Mouse (Mus musculus) retina, embryonic 14.5 days (tissue): Measurements from ENCODE around the gene Dtnbp1.

Experiments used
- DNase-seq: peaks from one replicate; pipeline ENCODE4 v3.0.0-alpha.2; 2015; ENCODE audit warnings: low spot score

Dtnbp1 gene

GRCm38 (mm10) chr13:45001911-45002615 is at the start of gene Dtnbp1:
Gene Dtnbp1 (minus strand): TSS chr13:45002147.
- peak; percentile 79 for DNase-seq

GRCm38 (mm10) chr13:45049261-45050020 is 47.5 kb upstream of the Dtnbp1 start:
- no peak for DNase-seq

GRCm38 (mm10) chr13:45043466-45043865 is 41.5 kb upstream of the Dtnbp1 start:
- no peak for DNase-seq

- DNase-seq = no peak
These were observed 38.8 kb upstream of the Dtnbp1 start for GRCm38 (mm10) chr13:45040741-45041140.

GRCm38 (mm10) chr13:45040195-45040594 is 38.2 kb upstream of the Dtnbp1 start:
- no peak for DNase-seq

GRCm38 (mm10) chr13:45036417-45036816 is 34.5 kb upstream of the Dtnbp1 start:
- no peak for DNase-seq

GRCm38 (mm10) chr13:45034759-45035158 is 32.8 kb upstream of the Dtnbp1 start:
- no peak for DNase-seq

GRCm38 (mm10) chr13:45033360-45033759 is 31.4 kb upstream of the Dtnbp1 start:
- no peak for DNase-seq

- no peak for DNase-seq
These were observed 30.5 kb upstream of the Dtnbp1 start for GRCm38 (mm10) chr13:45032484-45032883.

GRCm38 (mm10) chr13:45031748-45032147 is 29.8 kb upstream of the Dtnbp1 start:
- no peak for DNase-seq

GRCm38 (mm10) chr13:45031314-45031713 is 29.4 kb upstream of the Dtnbp1 start:
- DNase-seq = peak; percentile 8

- peak; percentile 99 for DNase-seq
These were observed 28.9 kb upstream of the Dtnbp1 start for GRCm38 (mm10) chr13:45030830-45031229.

GRCm38 (mm10) chr13:45029791-45030190 is 27.8 kb upstream of the Dtnbp1 start:
- DNase-seq = no peak

- DNase-seq = no peak
These were observed 24.3 kb upstream of the Dtnbp1 start for GRCm38 (mm10) chr13:45026291-45026690.

- no peak for DNase-seq
These were observed 22.9 kb upstream of the Dtnbp1 start for GRCm38 (mm10) chr13:45024821-45025220.

- no peak for DNase-seq
These were observed 21.6 kb upstream of the Dtnbp1 start for GRCm38 (mm10) chr13:45023356-45024150.

GRCm38 (mm10) chr13:45008150-45008549 is 6.2 kb upstream of the Dtnbp1 start:
- peak; percentile 47 for DNase-seq

GRCm38 (mm10) chr13:45007726-45008125 is 5.8 kb upstream of the Dtnbp1 start:
- no peak for DNase-seq

GRCm38 (mm10) chr13:45006483-45006882 is 4.5 kb upstream of the Dtnbp1 start:
- DNase-seq = peak; percentile 43

GRCm38 (mm10) chr13:45005861-45006260 is 3.9 kb upstream of the Dtnbp1 start:
- DNase-seq = no peak

- no peak for DNase-seq
These were observed 3.1 kb upstream of the Dtnbp1 start for GRCm38 (mm10) chr13:45004987-45005592.

GRCm38 (mm10) chr13:45003026-45003425 is 1.1 kb upstream of the Dtnbp1 start:
- no peak for DNase-seq
